Mouse (Mus musculus) heart, adult 9 months (tissue): ENCODE measurements around the gene Abcb8.
"Not testable (repeated sequence)": the region's sequence is repeated elsewhere in the genome, so short reads cannot be mapped to it uniquely, and the experiment has no call there.

Experiments
- DNase-seq, 2 experiments: peaks; one replicate each; pipeline ENCODE4 v3.0.0; 2022; ENCODE audit warnings: low spot score in 2 of 2

The Abcb8 gene

GRCm38 (mm10) chr5:24394165-24394894 lies 867 bp downstream of the Abcb8 start:
- peak; percentile 98 to 99 for DNase-seq

- not testable (repeated sequence) for DNase-seq
Measured at GRCm38 (mm10) chr5:24396254-24396653, 2.8 kb downstream of the Abcb8 start.

- no peak for DNase-seq
Measured at GRCm38 (mm10) chr5:24399686-24400085, 6.2 kb downstream of the Abcb8 start.

- DNase-seq = no peak
Measured at GRCm38 (mm10) chr5:24400362-24400761, 6.9 kb downstream of the Abcb8 start.

- no peak for DNase-seq
Measured at GRCm38 (mm10) chr5:24400911-24401605, 7.6 kb downstream of the Abcb8 start.

GRCm38 (mm10) chr5:24401969-24402368 lies 8.5 kb downstream of the Abcb8 start:
- DNase-seq = no peak

- DNase-seq = no peak
Measured at GRCm38 (mm10) chr5:24404594-24405360, 11.3 kb downstream of the Abcb8 start.

- no peak for DNase-seq
Measured at GRCm38 (mm10) chr5:24405389-24405876, 12.0 kb downstream of the Abcb8 start.

GRCm38 (mm10) chr5:24408651-24409050 lies 15.2 kb downstream of the Abcb8 start:
- no peak for DNase-seq

GRCm38 (mm10) chr5:24409466-24409865 lies 16.0 kb downstream of the Abcb8 start:
- DNase-seq = no peak

- DNase-seq = no peak
Measured at GRCm38 (mm10) chr5:24412063-24412462, 18.6 kb downstream of the Abcb8 start.

GRCm38 (mm10) chr5:24413042-24413693 lies 19.7 kb downstream of the Abcb8 start, which contains the start of gene Asic3:
TSS of gene Asic3 (plus strand) at chr5:24413392.
- DNase-seq = no peak

GRCm38 (mm10) chr5:24413938-24414337 lies 20.5 kb downstream of the Abcb8 start:
- DNase-seq = no peak

- peak; percentile 62 to 71 for DNase-seq
Measured at GRCm38 (mm10) chr5:24416222-24416736, 22.8 kb downstream of the Abcb8 start.

GRCm38 (mm10) chr5:24417587-24417986 lies 24.1 kb downstream of the Abcb8 start:
- DNase-seq = no peak

GRCm38 (mm10) chr5:24420381-24420780 lies 26.9 kb downstream of the Abcb8 start:
- DNase-seq = no peak

- peak; percentile 99 to 100 for DNase-seq
Measured at GRCm38 (mm10) chr5:24423129-24424003, 29.9 kb downstream of the Abcb8 start, which contains the start of the genes Cdk5 and Slc4a2. TSS of gene Cdk5 (minus strand) at chr5:24423530. TSS of gene Slc4a2 (plus strand) at chr5:24423837.

GRCm38 (mm10) chr5:24424004-24424781 lies 30.7 kb downstream of the Abcb8 start:
- no peak for DNase-seq

GRCm38 (mm10) chr5:24424861-24425411 lies 31.5 kb downstream of the Abcb8 start:
- DNase-seq = peak; percentile 87 to 89
